In the genomic region with DNA sequence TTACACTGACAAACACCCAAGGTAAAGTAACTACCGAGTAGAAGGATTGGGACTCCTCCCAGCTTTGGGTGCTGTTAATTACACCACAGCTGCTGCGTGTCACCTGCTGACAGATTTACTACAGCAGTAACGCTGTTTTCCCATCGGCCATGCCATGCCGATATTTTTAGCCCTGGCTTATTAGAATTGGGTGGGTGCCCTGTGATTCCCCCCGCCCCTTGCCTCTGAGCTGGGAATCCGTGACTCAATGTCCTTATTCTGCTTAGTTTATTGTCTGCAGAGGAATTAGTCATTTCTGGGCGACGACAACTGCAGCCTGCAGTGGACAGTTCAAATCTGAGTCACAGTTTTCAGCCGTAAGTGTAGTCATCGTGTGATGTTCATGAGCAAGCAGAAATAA, we compare ENCODE assay signal across 10 mouse cellular contexts. TPM values are rescaled to one million over a fixed set of nuclear protein-coding genes. Genes with fewer than 3 reads are reported as not detected.
A peak's percentile ranks its signal among the peaks of the same experiment; 100 is the strongest.
DNase-seq lines count a peak whose midpoint lies in the region; ATAC-seq and TF ChIP-seq lines count a peak whose summit lies in the region.
"Had no signal": no experiment of that assay in that cellular context is flagged by ENCODE, and none has a peak within 500 bp of the region (broad histone marks: within the 10 kb centered on the region; RNA-seq: fewer than 3 reads in every experiment).

No protein-coding gene starts in this region.

- TF ChIP-seq CTCF in hindbrain, postnatal 0 days (IDR thresholded peaks at IDR 0.05; ENCODE audit: low read depth) = no peak
- TF ChIP-seq CTCF in gastrocnemius, adult 2 months (IDR thresholded peaks at IDR 0.05) = no peak

- H3K9ac ChIP-seq in hindbrain, embryonic 13.5 days = no peak overlapping the region
- no peak overlapping the region for H3K9ac ChIP-seq in hindbrain, postnatal 0 days (replicated peaks; ENCODE audit: low read length)
- no peak overlapping the region for H3K9ac ChIP-seq in ES-E14 (ENCODE audit: insufficient read depth, low read depth, low read length, poor library complexity, severe bottlenecking)
- no peak overlapping the region for H3K9ac ChIP-seq in limb, embryonic 13.5 days
- H3K9ac ChIP-seq: lung, embryonic 15.5 days had no signal

- no peaks in the 10 kb centered on the region for H3K36me3 ChIP-seq in hindbrain, embryonic 13.5 days
- H3K36me3 ChIP-seq in hindbrain, postnatal 0 days (ENCODE audit: insufficient read depth, low read length) = no peaks in the 10 kb centered on the region
- H3K36me3 ChIP-seq in ES-E14 (ENCODE audit: control insufficient read depth, insufficient read depth, low read length, poor library complexity, severe bottlenecking) = no peaks in the 10 kb centered on the region
- no peaks in the 10 kb centered on the region for H3K36me3 ChIP-seq in limb, embryonic 13.5 days
- H3K36me3 ChIP-seq: lung, embryonic 15.5 days had no signal

- H3K4me3 ChIP-seq in hindbrain, embryonic 13.5 days = no peak overlapping the region
- no peak overlapping the region for H3K4me3 ChIP-seq in hindbrain, postnatal 0 days (ENCODE audit: low read length)
- peak overlapping the region; percentile 13 to 18; a peak in 1 of 4 replicates for H3K4me3 ChIP-seq in ES-E14 (ENCODE audit: insufficient read depth in 1 of 2, low read depth in 1 of 2, low read length in 2 of 2, poor library complexity in 1 of 2, severe bottlenecking in 1 of 2)
- peak overlapping the region; percentile 43 for H3K4me3 ChIP-seq in gastrocnemius, adult 2 months
- H3K4me3 ChIP-seq in limb, embryonic 13.5 days = no peak overlapping the region
- H3K4me3 ChIP-seq: erythroblast, embryonic 14.5 days; lung, embryonic 15.5 days had no signal

- peak overlapping the region; percentile 52; the same call in 1 of the 2 replicates for H3K27ac ChIP-seq in hindbrain, embryonic 13.5 days
- no peak overlapping the region for H3K27ac ChIP-seq in hindbrain, postnatal 0 days
- no peak overlapping the region for H3K27ac ChIP-seq in ES-E14 (ENCODE audit: insufficient read depth, low read depth, low read length, poor library complexity, severe bottlenecking)
- H3K27ac ChIP-seq in gastrocnemius, adult 2 months = peak overlapping the region; percentile 36
- H3K27ac ChIP-seq in limb, embryonic 13.5 days = no peak overlapping the region
- H3K27ac ChIP-seq: lung, embryonic 15.5 days had no signal

- H3K4me1 ChIP-seq in hindbrain, embryonic 13.5 days (replicated peaks) = peaks cover 30% of the 10 kb centered on the region
- no peaks in the 10 kb centered on the region for H3K4me1 ChIP-seq in hindbrain, postnatal 0 days (ENCODE audit: insufficient read depth, low read length)
- H3K4me1 ChIP-seq in ES-E14 (ENCODE audit: control insufficient read depth in 2 of 2, insufficient read depth in 2 of 2, low read length in 2 of 2, poor library complexity in 1 of 2) = peaks cover 1 to 3% of the 10 kb centered on the region in 2 experiments; a peak in 3 of 4 replicates
- H3K4me1 ChIP-seq in limb, embryonic 13.5 days = no peaks in the 10 kb centered on the region

- 43% methylated on average over 11 of the region's 11 CpGs for WGBS in hindbrain, embryonic 13.5 days
- 46% methylated on average over 11 of the region's 11 CpGs for WGBS in hindbrain, postnatal 0 days
- WGBS in limb, embryonic 13.5 days = 29% methylated on average over 11 of the region's 11 CpGs

- H3K4me2 ChIP-seq in hindbrain, embryonic 13.5 days = no peak overlapping the region
- H3K4me2 ChIP-seq in hindbrain, postnatal 0 days (ENCODE audit: low read depth, low read length) = no peak overlapping the region
- 0 out of 2 replicates have a peak overlapping the region, but pooled peaks have one; percentile 11 for H3K4me2 ChIP-seq in limb, embryonic 13.5 days (replicated peaks)
- H3K4me2 ChIP-seq: lung, embryonic 15.5 days had no signal

- intact Hi-C loops in gastrocnemius, adult 2 months (cut with DNase I) = loop anchor here (10.0 kb wide), 1 partner anchor 75 kb away; no protein-coding TSS in a partner anchor

- DNase-seq in hindbrain, postnatal 0 days (ENCODE audit: low spot score) = no peak
- no peak for DNase-seq in ES-E14 (ENCODE audit: low read depth, low spot score)
- peak; percentile 76 for DNase-seq in gastrocnemius, adult 2 months
- DNase-seq in spleen, postnatal 14 days (ENCODE audit: low spot score in 2 of 2) = no peak
- DNase-seq in cerebellum, postnatal 25 days = no peak
- no peak for DNase-seq in lung, postnatal 4 days

- ATAC-seq in hindbrain, embryonic 13.5 days (ENCODE audit: low FRiP score) = no peak
- ATAC-seq in hindbrain, postnatal 0 days = no peak
- no peak for ATAC-seq in limb, embryonic 13.5 days (ENCODE audit: low FRiP score, low read depth)

- no peaks in the 10 kb centered on the region for H3K9me3 ChIP-seq in hindbrain, embryonic 13.5 days
- no peaks in the 10 kb centered on the region for H3K9me3 ChIP-seq in hindbrain, postnatal 0 days (ENCODE audit: low read length)
- no peaks in the 10 kb centered on the region for H3K9me3 ChIP-seq in ES-E14 (ENCODE audit: control insufficient read depth, insufficient read depth, low read depth, low read length)
- H3K9me3 ChIP-seq in limb, embryonic 13.5 days = no peaks in the 10 kb centered on the region
- H3K9me3 ChIP-seq: lung, embryonic 15.5 days had no signal

- in situ Hi-C loops in ES-E14 (cut with MboI; ENCODE audit: low sequenced_read_pairs in 2 of 2, unreplicated experiment in 2 of 2) = loop anchor here (10.0 to 25.0 kb wide), 2 partner anchors 98 to 265 kb away; no protein-coding TSS in a partner anchor

- no peaks in the 10 kb centered on the region for H3K27me3 ChIP-seq in hindbrain, embryonic 13.5 days
- H3K27me3 ChIP-seq in hindbrain, postnatal 0 days (ENCODE audit: insufficient read depth, low read length) = no peaks in the 10 kb centered on the region
- no peaks in the 10 kb centered on the region for H3K27me3 ChIP-seq in limb, embryonic 13.5 days
- H3K27me3 ChIP-seq: lung, embryonic 15.5 days had no signal

TF ChIP-seq in ES-E14, 5 proteins besides CTCF, POLR2A, EP300 and RAD21:
- TF ChIP-seq MAFK (IDR thresholded peaks at IDR 0.05; ENCODE audit: insufficient read depth, low read depth, low read length) (no peak), CHD2 (IDR thresholded peaks at IDR 0.05; ENCODE audit: low read depth, low read length) (no peak)

RNA-seq across cellular contexts. Expression of gene Kifc3, which starts 7.3 kb away (rescaled TPM):
- 16.5 and 20.2 TPM in 2 replicates for polyA plus RNA-seq in hindbrain, embryonic 13.5 days (2015; fragmentation: Nextera tagmentation; extraction: Ambion mirVana)
- total RNA-seq in hindbrain, postnatal 0 days (2014; rRNA removed) = 50.2 and 50.9 TPM in 2 replicates
- polyA plus RNA-seq in hindbrain, postnatal 0 days (2015; fragmentation: Nextera tagmentation; extraction: Ambion mirVana) = 26.6 and 29.0 TPM in 2 replicates
- 34.6 and 45.6 TPM in 2 replicates for total RNA-seq in ES-E14 (2012; rRNA removed)
- total RNA-seq in gastrocnemius, adult 2 months (2021) = 10 to 100 TPM in 1 of 2 experiments, 1 to 10 TPM in 1; 5.2 to 11.4 TPM
- 15.5 and 16.8 TPM in 2 replicates for polyA plus RNA-seq in limb, embryonic 13.5 days (2015; fragmentation: Nextera tagmentation; extraction: Ambion mirVana)

Comparison
In these comparisons a context has a peak if more than half of its experiments do, and no peak if none do; other contexts are left out.
1. H3K27ac ChIP-seq: peak in hindbrain, embryonic 13.5 days (single experiment) and gastrocnemius, adult 2 months (single experiment); none in hindbrain, postnatal 0 days (single experiment), ES-E14 (single experiment) and limb, embryonic 13.5 days (single experiment).
2. H3K4me3 ChIP-seq: peak in ES-E14 (2 of 2) and gastrocnemius, adult 2 months (single experiment); none in hindbrain, embryonic 13.5 days (single experiment), hindbrain, postnatal 0 days (single experiment) and limb, embryonic 13.5 days (single experiment).